Mouse (Mus musculus) brain, embryonic 14.5 days (tissue): ENCODE measurements around the gene 1700029H14Rik.

Source experiments
- CTCF ChIP-seq: fragments of 200-500 bp; IDR thresholded peaks from 2 replicates; pipeline ENCODE4 v1.5.1; 2012; ENCODE audit warnings: inconsistent platforms, mild to moderate bottlenecking, moderate library complexity, borderline replicate concordance; ENCODE audit not compliant: insufficient read depth, insufficient read length; ENCODE audit errors: extremely low read depth
- POLR2A ChIP-seq: fragments of 200-500 bp; IDR thresholded peaks from 2 replicates; pipeline ENCODE4 v1.6.1; 2012; ENCODE audit warnings: mild to moderate bottlenecking, inconsistent platforms, borderline replicate concordance; ENCODE audit not compliant: poor library complexity, insufficient read depth, insufficient read length, severe bottlenecking; ENCODE audit errors: extremely low read depth

DNA sequence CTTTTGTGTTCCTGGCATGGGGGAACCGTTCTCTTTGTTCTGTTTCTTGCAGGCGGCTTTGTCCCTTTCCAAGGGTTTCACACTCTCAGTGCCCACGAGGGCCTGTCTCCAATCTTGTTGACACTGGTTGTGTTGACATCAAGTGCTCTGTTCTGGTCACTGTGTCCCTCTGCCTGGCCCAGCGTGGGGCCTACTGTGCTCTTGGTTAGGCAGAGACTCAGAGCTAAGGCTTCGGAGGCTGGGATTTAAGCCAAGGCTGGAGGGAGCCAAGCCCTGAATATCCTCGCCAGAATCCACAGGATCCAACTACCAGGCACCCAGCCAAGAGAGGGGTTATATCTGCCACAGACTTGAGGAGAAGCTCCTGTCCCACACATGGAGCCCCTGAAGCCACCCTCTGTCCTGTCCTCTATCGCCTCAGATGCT, 32.4 kb downstream of the 1700029H14Rik start:
- TF ChIP-seq CTCF, result no peak
- TF ChIP-seq POLR2A, result no peak
